Mouse (Mus musculus) spleen, adult 2 months (tissue): ENCODE data around the gene Arhgap28.

Source experiments
- CTCF ChIP-seq: fragments of 200-500 bp; IDR thresholded peaks from 2 replicates; pipeline ENCODE4 v1.5.1; 2011; ENCODE audit warnings: mild to moderate bottlenecking, inconsistent platforms; ENCODE audit not compliant: insufficient read depth, insufficient read length, insufficient replicate concordance; ENCODE audit errors: extremely low read depth
- POLR2A ChIP-seq: fragments of 200-500 bp; IDR thresholded peaks from 2 replicates; pipeline ENCODE4 v1.6.1; 2011; ENCODE audit warnings: low read depth, low read length, inconsistent platforms

- TF ChIP-seq CTCF (no peak), POLR2A (no peak)
These were observed 49.0 kb downstream of the Arhgap28 start for GRCm38 (mm10) chr17:67954961-67955360.
